Mouse (Mus musculus): ENCODE measurements around the gene B3galt5.

- no peak for TF ChIP-seq MAFK (IDR thresholded peaks at IDR 0.05; ENCODE audit: insufficient read depth, low read depth, low read length)
- no peak for TF ChIP-seq ZNF384 (IDR thresholded peaks at IDR 0.05; ENCODE audit: low read depth, low read length)
- no peak for TF ChIP-seq ZC3H11A (IDR thresholded peaks at IDR 0.05; ENCODE audit: borderline replicate concordance, low read depth, low read length)
These were observed 117.8 kb downstream of the B3galt5 start for GRCm38 (mm10) chr16:96353296-96353896.
